Mouse (Mus musculus) heart, adult 2 months (tissue): ENCODE measurements at regions not wholly inside any gene's neighbourhood (a gene's known extent, or its start where the extent isn't known, plus 50 kb on each side); places are given as distances from the start of the nearest gene placed in this dataset.

ENCODE experiments used
- DNase-seq, 2 experiments: peaks; one replicate each; pipeline ENCODE4 v3.0.0; 2021
- H3K27ac ChIP-seq: fragments of 200-600 bp; 2 replicates; pipeline ENCODE4 v1.8.1; 2022
- H3K27me3 ChIP-seq: fragments of 200-500 bp; 2 replicates; pipeline ENCODE4 v1.6.1; 2012; ENCODE audit warnings: mild to moderate bottlenecking, low read length, inconsistent platforms, mixed read lengths; ENCODE audit not compliant: control insufficient read depth, insufficient read depth
- H3K36me3 ChIP-seq: fragments of 200-500 bp; 2 replicates; pipeline ENCODE4 v1.6.1; 2012; ENCODE audit warnings: low read length, inconsistent platforms; ENCODE audit not compliant: control insufficient read depth, insufficient read depth
- H3K4me1 ChIP-seq: fragments of 200-500 bp; 2 replicates; pipeline ENCODE4 v1.6.1; 2011; ENCODE audit warnings: low read length; ENCODE audit not compliant: control insufficient read depth, insufficient read depth
- H3K4me3 ChIP-seq: fragments of 200-600 bp; 2 replicates; pipeline ENCODE4 v1.8.1; 2022
- H3K79me2 ChIP-seq: fragments of 200-500 bp; replicated peaks from 2 replicates; pipeline ENCODE4 v1.6.1; 2012; ENCODE audit warnings: mild to moderate bottlenecking, inconsistent platforms, low read length, moderate library complexity, mixed read lengths; ENCODE audit not compliant: control insufficient read depth, insufficient read depth
- H3K9ac ChIP-seq: fragments of 200-500 bp; 2 replicates; pipeline ENCODE4 v1.6.1; 2012; ENCODE audit warnings: low read depth, mild to moderate bottlenecking, control low read depth, inconsistent platforms, low read length, mixed read lengths
- CTCF ChIP-seq: fragments of 200-600 bp; IDR thresholded peaks from 2 replicates; pipeline ENCODE4 v1.8.1; 2022; ENCODE audit warnings: antibody characterized with exemption, mild to moderate bottlenecking, moderate library complexity
- EP300 ChIP-seq: fragments of 200-500 bp; IDR thresholded peaks from 2 replicates; pipeline ENCODE4 v1.6.1; 2011; ENCODE audit warnings: low read depth, low read length, control low read depth; ENCODE audit not compliant: insufficient read depth
- POLR2A ChIP-seq: fragments of 200-500 bp; IDR thresholded peaks from 2 replicates; pipeline ENCODE4 v1.6.1; 2011; ENCODE audit warnings: mild to moderate bottlenecking, low read depth, low read length, control low read depth; ENCODE audit not compliant: insufficient read depth
- WGBS: fragments of 180-500 bp; shearing (Covaris S2); methylation state at CpG from one replicate; pipeline ENCODE4 v1.1.7; 2018; 5-methylcytosine and 5-hydroxymethylcytosine counted together
- intact Hi-C: fragments of 180-260 bp; cut with DNase I; formaldehyde crosslinking; loops from one replicate; pipeline ENCODE4 v1.15.1; 2025

DNA sequence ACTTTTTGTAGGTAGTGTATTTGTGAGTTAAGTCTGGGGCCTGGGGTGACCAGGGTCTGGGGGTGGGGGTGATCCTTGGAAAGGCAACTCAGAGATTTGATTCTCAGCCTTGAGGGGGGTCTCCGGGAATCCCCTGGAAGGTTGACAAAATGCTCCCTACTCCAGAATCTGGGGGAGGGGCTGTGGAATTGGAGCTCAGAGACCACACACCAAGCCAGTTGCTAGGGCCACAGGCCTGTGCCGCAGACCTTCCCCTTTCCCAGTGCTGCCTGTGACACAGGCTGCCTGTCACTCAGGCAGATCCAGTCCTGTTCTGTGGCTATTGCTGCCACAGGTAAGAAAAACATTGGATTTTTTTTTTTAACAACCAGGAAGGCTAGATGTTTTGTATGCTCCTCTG is 89.0 kb upstream of the Ercc6l2 start:
- TF ChIP-seq POLR2A, result no peak
- TF ChIP-seq CTCF, result no peak
- TF ChIP-seq EP300, result no peak
- no peak overlapping the region for H3K27ac ChIP-seq
- 79% methylated on average over 2 of the region's 2 CpGs for WGBS

DNA sequence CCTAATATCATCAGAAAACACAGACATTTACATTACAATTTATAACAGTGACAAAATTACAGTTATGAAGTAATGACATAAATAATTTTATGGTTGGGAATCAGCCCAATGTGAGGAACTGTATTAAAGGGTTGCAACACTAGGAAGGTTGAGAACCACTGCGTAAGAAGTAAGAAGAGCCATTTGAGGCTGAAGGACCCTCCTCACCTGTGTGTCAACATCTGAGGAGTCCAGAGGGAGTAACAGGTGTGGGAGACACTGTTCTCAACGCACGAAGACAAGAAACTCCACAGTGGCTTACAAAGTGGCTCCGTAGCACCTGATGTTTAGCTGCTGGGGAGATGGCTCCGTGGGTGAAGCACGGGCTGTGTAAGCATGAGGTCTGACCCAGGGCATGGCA is 88.5 kb upstream of the Ercc6l2 start:
- H3K36me3 ChIP-seq, result no peaks in the 10 kb centered on the region
- H3K9ac ChIP-seq, result no peak overlapping the region
- 93% methylated on average over 6 of the region's 6 CpGs for WGBS
- H3K79me2 ChIP-seq, result no peaks in the 10 kb centered on the region
- no peak for DNase-seq
- H3K4me1 ChIP-seq, result no peaks in the 10 kb centered on the region; the same call in 1 of the 2 replicates
- intact Hi-C loops, result no loop called here
- TF ChIP-seq CTCF, result no peak
- H3K4me3 ChIP-seq, result no peak overlapping the region
- H3K27ac ChIP-seq, result no peak overlapping the region
- H3K27me3 ChIP-seq, result no peaks in the 10 kb centered on the region

More for the DNA sequence above, 89.0 kb upstream of the Ercc6l2 start:
- H3K79me2 ChIP-seq, result no peaks in the 10 kb centered on the region
- no peak for DNase-seq
- no peak overlapping the region for H3K9ac ChIP-seq
- H3K4me3 ChIP-seq, result no peak overlapping the region
- intact Hi-C loops, result no loop called here
- H3K4me1 ChIP-seq, result no peaks in the 10 kb centered on the region; the same call in 1 of the 2 replicates
- no peaks in the 10 kb centered on the region for H3K27me3 ChIP-seq
- H3K36me3 ChIP-seq, result no peaks in the 10 kb centered on the region

DNA sequence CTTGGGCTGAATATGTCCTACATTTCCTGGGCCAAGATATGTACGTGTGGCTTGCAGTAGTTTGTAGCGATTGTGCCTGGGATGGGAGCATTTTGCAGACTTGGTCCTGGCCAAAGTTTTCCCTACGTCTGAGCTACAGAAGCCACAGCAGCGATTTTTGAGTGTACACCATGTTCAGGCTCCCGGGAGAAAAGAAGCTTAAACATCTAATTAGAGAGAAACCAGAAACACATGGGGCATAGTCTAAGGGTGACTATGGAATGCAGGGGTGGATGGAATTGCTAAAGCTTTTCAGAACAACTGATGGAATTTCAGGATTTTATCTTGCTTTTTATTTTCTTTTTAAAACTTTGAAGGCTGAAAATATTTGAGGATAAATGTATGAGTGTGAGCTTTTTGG is 79.3 kb upstream of the Ercc6l2 start:
- H3K36me3 ChIP-seq, result no peaks in the 10 kb centered on the region
- H3K27ac ChIP-seq, result no peak overlapping the region
- H3K4me3 ChIP-seq, result no peak overlapping the region
- H3K4me1 ChIP-seq, result no peaks in the 10 kb centered on the region
- H3K79me2 ChIP-seq, result no peaks in the 10 kb centered on the region
- 78% methylated on average over 5 of the region's 5 CpGs for WGBS
- no peak for DNase-seq
- intact Hi-C loops, result no loop called here
- TF ChIP-seq EP300 (no peak), CTCF (no peak)
- no peaks in the 10 kb centered on the region for H3K27me3 ChIP-seq
- H3K9ac ChIP-seq, result no peak overlapping the region

DNA sequence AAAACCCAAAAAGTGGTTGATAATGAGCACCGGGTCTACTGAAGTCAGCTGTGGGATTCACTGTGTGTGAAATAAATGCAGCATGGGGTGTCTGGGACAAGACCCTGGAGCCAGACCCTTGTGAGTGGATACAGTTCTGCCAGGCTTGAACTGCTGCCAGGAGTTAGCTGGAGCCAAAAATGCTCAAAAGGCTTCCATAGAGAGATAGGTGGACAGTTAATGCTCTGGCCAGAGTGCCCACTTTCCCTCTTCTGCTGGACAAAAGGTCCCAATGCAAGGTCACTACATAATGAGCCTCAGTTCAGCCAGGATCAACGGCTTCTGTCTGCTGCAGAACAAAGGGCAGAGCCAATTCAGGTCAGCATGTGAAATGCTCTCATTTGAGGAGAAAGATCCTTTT is 73.2 kb upstream of the Ercc6l2 start:
- no peak for DNase-seq
- Histone ChIP-seq H3K27ac (no peak overlapping the region), H3K9ac (no peak overlapping the region), H3K27me3 (no peaks in the 10 kb centered on the region), H3K4me3 (no peak overlapping the region), H3K79me2 (no peaks in the 10 kb centered on the region), H3K4me1 (no peaks in the 10 kb centered on the region), H3K36me3 (no peaks in the 10 kb centered on the region)
- 63% methylated on average over 2 of the region's 2 CpGs for WGBS
- TF ChIP-seq POLR2A, result no peak
- no peak for TF ChIP-seq CTCF
- no peak for TF ChIP-seq EP300
- intact Hi-C loops, result no loop called here

DNA sequence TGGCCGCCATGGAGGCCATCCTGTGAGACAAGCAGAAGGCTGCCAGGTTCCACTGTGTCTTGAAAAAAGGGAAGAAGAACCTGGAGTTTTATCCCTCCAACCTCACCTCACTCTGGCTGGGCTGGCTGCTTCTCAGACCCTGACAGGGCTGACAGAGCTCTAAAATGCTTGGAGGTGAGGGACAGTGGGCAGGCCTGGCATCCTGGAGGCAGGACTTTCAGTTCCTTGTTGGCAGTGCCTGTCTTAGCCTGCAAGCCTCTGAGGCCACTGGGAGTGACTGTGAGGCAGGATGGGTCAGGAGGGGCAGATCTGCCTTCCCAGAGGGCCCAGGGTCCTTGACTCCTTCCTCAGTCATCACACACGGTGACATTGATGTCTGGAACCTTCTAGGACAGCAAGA is 66.3 kb upstream of the Ercc6l2 start:
- Histone ChIP-seq H3K4me3 (no peak overlapping the region), H3K9ac (no peak overlapping the region), H3K79me2 (no peaks in the 10 kb centered on the region), H3K36me3 (no peaks in the 10 kb centered on the region), H3K27me3 (no peaks in the 10 kb centered on the region), H3K4me1 (peaks cover 2% of the 10 kb centered on the region; the same call in 1 of the 2 replicates), H3K27ac (no peak overlapping the region)
- intact Hi-C loops, result no loop called here
- 73% methylated on average over 2 of the region's 2 CpGs for WGBS
- TF ChIP-seq EP300, result no peak
- DNase-seq, result no peak

DNA sequence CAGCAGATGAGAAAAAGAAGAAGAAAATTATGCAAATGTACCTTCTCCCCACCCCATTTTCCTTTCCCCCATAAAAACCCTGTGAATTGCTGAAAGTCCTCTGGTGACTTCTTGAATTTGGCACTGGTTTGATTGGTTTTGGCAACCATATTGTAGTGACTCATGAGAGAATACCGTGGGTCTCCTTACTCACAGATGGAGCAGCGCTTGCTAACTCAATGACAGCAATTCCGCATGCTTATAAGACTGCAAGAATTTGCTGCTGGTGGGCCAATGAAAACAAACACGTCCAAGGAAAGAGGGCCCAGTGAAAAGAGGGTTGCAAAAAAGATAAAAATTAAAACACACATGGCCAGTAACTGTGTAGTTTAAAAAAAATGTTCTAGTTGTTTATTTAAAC is 65.0 kb upstream of the Ercc6l2 start:
- Histone ChIP-seq H3K79me2 (no peaks in the 10 kb centered on the region), H3K27me3 (no peaks in the 10 kb centered on the region), H3K9ac (no peak overlapping the region), H3K36me3 (no peaks in the 10 kb centered on the region), H3K4me3 (no peak overlapping the region), H3K4me1 (peaks cover 2% of the 10 kb centered on the region; the same call in 1 of the 2 replicates), H3K27ac (no peak overlapping the region)
- intact Hi-C loops, result no loop called here
- TF ChIP-seq CTCF (no peak), EP300 (no peak), POLR2A (no peak)
- WGBS, result 40% methylated on average over 4 of the region's 4 CpGs
- DNase-seq, result peak in 1 of 2 experiments; percentile 61

DNA sequence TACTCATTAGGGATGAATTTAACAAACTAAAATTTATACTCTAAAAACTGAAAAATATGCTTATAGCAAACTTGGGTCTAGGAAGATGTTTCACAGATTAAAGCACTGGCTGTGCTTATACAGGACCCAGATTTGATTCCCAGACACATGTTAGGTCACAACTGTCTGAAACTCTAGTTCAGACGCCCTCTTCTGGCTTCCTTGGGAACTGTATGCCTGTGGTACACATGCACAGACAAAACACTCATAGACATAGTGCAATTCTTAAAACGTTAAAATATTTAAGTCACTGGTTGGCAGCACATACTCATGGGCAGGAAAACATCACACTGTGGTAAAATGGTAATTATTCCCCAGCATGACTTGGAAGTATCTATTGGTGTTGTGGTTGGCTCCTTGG is 63.8 kb upstream of the Ercc6l2 start:
- TF ChIP-seq POLR2A, result no peak
- TF ChIP-seq CTCF, result peak; percentile 40
- TF ChIP-seq EP300, result no peak

More for the DNA sequence above, 63.8 kb upstream of the Ercc6l2 start:
- Histone ChIP-seq H3K27ac (no peak overlapping the region), H3K4me3 (no peak overlapping the region), H3K27me3 (no peaks in the 10 kb centered on the region), H3K4me1 (peaks cover 2% of the 10 kb centered on the region; the same call in 1 of the 2 replicates), H3K36me3 (no peaks in the 10 kb centered on the region), H3K9ac (no peak overlapping the region), H3K79me2 (no peaks in the 10 kb centered on the region)
- DNase-seq, result no peak
- intact Hi-C loops, result no loop called here
- 52% methylated on average over 2 of the region's 2 CpGs for WGBS
